Mouse (Mus musculus) midbrain, embryonic 16.5 days (tissue): ENCODE measurements around the gene Rbm45. TPM values are rescaled to one million over a fixed set of nuclear protein-coding genes. Genes with fewer than 3 reads are reported as not detected.

Source experiments
- ATAC-seq: fragments of 200-750 bp; cut with Nextera tagmentation; 2 replicates; pipeline ENCODE4 v1.8.0; 2017; ENCODE audit warnings: moderate TSS enrichment
- H3K27ac ChIP-seq: fragments of 300-500 bp; sonication (generic); 2 replicates; pipeline ENCODE4 v1.5.1; 2014; ENCODE audit warnings: mild to moderate bottlenecking, low read length, mixed read lengths
- H3K27me3 ChIP-seq: fragments of 300-500 bp; sonication (generic); 2 replicates; pipeline ENCODE4 v1.6.1; 2014; ENCODE audit warnings: low read depth, low read length, mixed read lengths; ENCODE audit not compliant: control insufficient read depth, insufficient read depth
- H3K36me3 ChIP-seq: fragments of 300-500 bp; sonication (generic); 2 replicates; pipeline ENCODE4 v1.6.1; 2014; ENCODE audit warnings: mild to moderate bottlenecking, low read length, moderate library complexity, mixed read lengths; ENCODE audit not compliant: control insufficient read depth, insufficient read depth
- H3K4me1 ChIP-seq: fragments of 300-500 bp; sonication (generic); 2 replicates; pipeline ENCODE4 v1.6.1; 2014; ENCODE audit warnings: mild to moderate bottlenecking, low read length, mixed read lengths; ENCODE audit not compliant: control insufficient read depth, insufficient read depth
- H3K4me2 ChIP-seq: fragments of 300-500 bp; sonication (generic); 2 replicates; pipeline ENCODE4 v1.6.1; 2014; ENCODE audit warnings: mild to moderate bottlenecking, low read length, mixed read lengths
- H3K4me3 ChIP-seq: fragments of 300-500 bp; sonication (generic); 2 replicates; pipeline ENCODE4 v1.5.1; 2014; ENCODE audit warnings: low read depth, mild to moderate bottlenecking, low read length, moderate library complexity, mixed read lengths
- H3K9ac ChIP-seq: fragments of 300-500 bp; sonication (generic); 2 replicates; pipeline ENCODE4 v1.6.1; 2014; ENCODE audit warnings: low read depth, low read length, mixed read lengths
- H3K9me3 ChIP-seq: fragments of 300-500 bp; sonication (generic); replicated peaks from 2 replicates; pipeline ENCODE4 v1.6.1; 2014; ENCODE audit warnings: mild to moderate bottlenecking, low read length, mixed read lengths; ENCODE audit not compliant: control insufficient read depth, poor library complexity, severe bottlenecking
- WGBS: fragments of 180-500 bp; shearing (Covaris S2); extraction: QIAGEN DNeasy Blood & Tissue Kit; methylation state at CpG from one replicate; pipeline ENCODE4 v1.1.7; 2014; 5-methylcytosine and 5-hydroxymethylcytosine counted together
- polyA plus RNA-seq: library from polyadenylated mRNA; unstranded; fragments of >200 nt; fragmentation: Nextera tagmentation; extraction: Ambion mirVana; gene quantifications from 2 replicates; pipeline ENCODE4 v1.2.1, GENCODE M21; 2015

Rbm45 gene
- polyA plus RNA-seq, 1 experiment from 2014 or later: 17.4 TPM

DNA sequence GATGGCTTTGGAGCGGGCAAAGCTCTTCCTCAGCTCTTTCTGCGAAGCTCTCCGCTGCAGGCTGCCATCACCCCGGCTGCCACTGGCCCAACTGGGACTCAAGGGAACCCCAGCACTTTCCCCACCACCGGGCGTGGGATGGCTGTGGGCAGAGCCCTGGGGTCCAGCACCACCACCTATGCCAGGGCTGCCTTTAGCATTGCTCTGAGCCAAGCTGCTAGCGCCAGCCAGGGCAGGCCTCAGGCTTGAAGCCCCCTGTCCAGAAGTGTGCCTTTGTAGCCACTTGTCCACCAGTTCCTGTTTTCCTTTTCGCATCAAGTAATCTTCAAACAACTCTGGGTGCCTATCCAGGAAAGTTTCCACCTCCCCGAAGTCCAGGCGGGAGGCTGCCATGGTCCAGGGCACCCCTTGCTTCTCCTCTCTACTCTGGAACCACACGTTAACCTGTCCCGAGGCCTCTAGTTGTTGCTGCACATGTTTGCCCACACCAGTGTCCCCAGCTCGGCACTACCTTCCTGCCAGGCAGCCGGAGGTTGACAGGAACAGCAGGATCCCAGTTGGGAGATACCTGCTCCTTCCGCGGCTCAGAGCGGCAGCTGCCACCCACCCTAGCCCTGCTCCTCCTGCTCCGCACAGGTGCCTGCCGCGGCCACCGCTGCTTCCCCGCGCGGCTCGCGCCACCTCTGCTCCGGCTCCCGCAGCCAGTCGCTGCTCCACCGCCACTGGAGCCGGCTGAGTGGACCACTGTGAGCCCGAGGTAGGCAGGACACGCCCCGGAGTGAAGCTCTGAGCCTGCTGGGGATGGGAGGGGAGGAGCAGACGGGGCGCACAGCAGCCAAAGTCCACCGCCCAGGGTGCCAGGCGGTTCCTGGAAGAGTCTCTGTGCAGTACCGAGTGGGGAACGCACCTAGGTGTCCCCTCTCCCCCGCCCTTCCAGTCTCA is 31.3 kb upstream of the Rbm45 start, which contains the start of gene Pde11a:
Pde11a (minus strand) TSS at position 560 of the 942 bp plus-strand sequence.
- H3K4me1 ChIP-seq: peaks cover 12% of the 10 kb centered on the region
- H3K4me3 ChIP-seq: peak within 1 kb of the TSS; percentile 58
- H3K4me2 ChIP-seq: peak within 1 kb of the TSS; percentile 98
- H3K9ac ChIP-seq: peak within 1 kb of the TSS; percentile 74
- WGBS: 22% methylated on average over 31 of the region's 41 CpGs
- H3K36me3 ChIP-seq: no peaks in the 10 kb centered on the region
- H3K27me3 ChIP-seq: peaks cover 2% of the 10 kb centered on the region
- no peak within 1 kb of the TSS for H3K27ac ChIP-seq
- H3K9me3 ChIP-seq: no peaks in the 10 kb centered on the region
- ATAC-seq: peak; percentile 81

GRCm38 (mm10) chr2:76342146-76342545 is 27.6 kb upstream of the Rbm45 start:
- Histone ChIP-seq H3K4me1 (peaks cover 12% of the 10 kb centered on the region), H3K36me3 (no peaks in the 10 kb centered on the region), H3K4me3 (no peak overlapping the region), H3K9me3 (no peaks in the 10 kb centered on the region), H3K27me3 (peaks cover 2% of the 10 kb centered on the region), H3K4me2 (no peak overlapping the region), H3K9ac (no peak overlapping the region), H3K27ac (no peak overlapping the region)
- ATAC-seq: no peak
- WGBS: 86% methylated on average over 9 of the region's 9 CpGs

DNA sequence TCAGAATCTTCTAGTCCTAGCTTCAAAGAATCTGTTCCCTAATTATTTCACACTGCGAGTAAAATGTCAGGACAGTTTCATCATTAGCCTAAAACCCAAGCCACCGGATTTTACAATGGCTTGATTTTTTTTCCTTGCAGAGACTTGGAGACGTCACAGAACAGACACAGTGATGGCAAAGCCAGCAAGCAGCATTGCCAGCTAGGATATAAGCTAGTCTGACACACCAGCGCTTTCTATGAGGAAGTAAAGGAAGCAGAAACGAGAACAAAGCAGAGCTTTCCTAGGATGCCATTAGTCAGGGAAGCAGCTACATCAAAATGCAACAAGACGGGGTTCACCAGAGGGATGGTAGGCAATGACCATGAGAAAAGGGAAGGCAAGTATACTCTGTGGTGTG is 21.9 kb upstream of the Rbm45 start:
- Histone ChIP-seq H3K27me3 (no peaks in the 10 kb centered on the region), H3K9me3 (no peaks in the 10 kb centered on the region), H3K9ac (no peak overlapping the region), H3K4me1 (no peaks in the 10 kb centered on the region), H3K27ac (no peak overlapping the region), H3K36me3 (no peaks in the 10 kb centered on the region), H3K4me2 (no peak overlapping the region), H3K4me3 (no peak overlapping the region)
- ATAC-seq: no peak
- 54% methylated on average over 6 of the region's 6 CpGs for WGBS

- no peak within 1 kb of the TSS for H3K9ac ChIP-seq
- no peak within 1 kb of the TSS for H3K4me2 ChIP-seq
- 83% methylated on average over 11 of the region's 11 CpGs for WGBS
- H3K27ac ChIP-seq: no peak within 1 kb of the TSS
- no peaks in the 10 kb centered on the region for H3K27me3 ChIP-seq
- no peaks in the 10 kb centered on the region for H3K4me1 ChIP-seq
- no peaks in the 10 kb centered on the region for H3K36me3 ChIP-seq
- H3K9me3 ChIP-seq: no peaks in the 10 kb centered on the region
- ATAC-seq: no peak
- no peak within 1 kb of the TSS for H3K4me3 ChIP-seq
Observed at GRCm38 (mm10) chr2:76360226-76360625, 9.6 kb upstream of the Rbm45 start, which contains the start of gene Cyct. Cyct (minus strand) TSS chr2:76360450.

DNA sequence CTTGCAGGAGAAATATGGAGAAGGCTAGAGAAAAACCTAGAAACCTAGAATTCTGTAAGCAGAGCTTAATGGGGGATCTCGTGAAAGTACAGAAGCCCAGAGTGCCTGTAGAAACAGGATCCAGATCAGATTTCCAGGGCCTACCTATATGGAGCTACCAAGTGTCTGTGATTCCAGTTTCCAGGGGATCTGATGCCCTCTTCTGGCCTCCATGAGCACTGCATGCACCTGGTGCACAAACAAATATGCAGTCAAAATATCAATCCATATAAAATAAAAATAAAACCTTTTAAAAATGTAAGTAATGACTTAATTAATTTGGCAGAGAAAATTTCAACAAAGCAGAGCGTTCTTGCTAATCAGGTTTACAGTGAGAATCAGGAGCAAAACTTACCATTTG is 7.7 kb upstream of the Rbm45 start:
- Histone ChIP-seq H3K9me3 (no peaks in the 10 kb centered on the region), H3K27ac (no peak overlapping the region), H3K36me3 (no peaks in the 10 kb centered on the region), H3K27me3 (no peaks in the 10 kb centered on the region), H3K9ac (no peak overlapping the region), H3K4me1 (no peaks in the 10 kb centered on the region), H3K4me3 (no peak overlapping the region), H3K4me2 (no peak overlapping the region)
- ATAC-seq: no peak
- 66% methylated on average over 2 of the region's 2 CpGs for WGBS

DNA sequence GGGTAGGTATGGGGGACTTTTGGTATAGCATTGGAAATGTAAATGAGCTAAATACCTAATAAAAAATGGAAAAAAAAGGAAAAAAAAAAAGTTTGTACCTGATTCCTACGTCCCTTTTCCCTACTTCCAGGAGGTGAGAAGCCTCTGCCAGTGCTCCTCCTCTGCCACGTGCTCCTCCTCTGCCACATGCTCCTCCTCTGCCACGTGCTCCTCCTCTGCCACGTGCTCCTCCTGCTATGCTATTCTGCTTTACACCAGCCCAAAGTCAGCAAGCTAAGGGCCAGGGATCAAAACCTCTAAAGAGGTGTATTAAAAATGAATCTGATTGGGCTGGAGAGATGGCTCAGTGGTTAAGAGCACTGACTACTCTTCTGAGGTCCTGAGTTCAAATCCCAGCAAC is 4.0 kb upstream of the Rbm45 start:
- Histone ChIP-seq H3K27ac (no peak overlapping the region), H3K4me2 (no peak overlapping the region), H3K27me3 (no peaks in the 10 kb centered on the region), H3K4me1 (peaks cover 8% of the 10 kb centered on the region), H3K4me3 (no peak overlapping the region), H3K9ac (no peak overlapping the region), H3K36me3 (no peaks in the 10 kb centered on the region), H3K9me3 (no peaks in the 10 kb centered on the region)
- ATAC-seq: no peak
- WGBS: 70% methylated on average over 4 of the region's 4 CpGs

- Histone ChIP-seq H3K27me3 (no peaks in the 10 kb centered on the region), H3K27ac (no peak overlapping the region), H3K9ac (no peak overlapping the region), H3K4me3 (no peak overlapping the region), H3K36me3 (no peaks in the 10 kb centered on the region), H3K4me2 (no peak overlapping the region), H3K9me3 (no peaks in the 10 kb centered on the region), H3K4me1 (peaks cover 13% of the 10 kb centered on the region)
- WGBS: 18% methylated on average over 9 of the region's 9 CpGs
- ATAC-seq: no peak
Observed at GRCm38 (mm10) chr2:76367188-76367922, 2.4 kb upstream of the Rbm45 start.

GRCm38 (mm10) chr2:76368861-76369660 is 723 bp upstream of the Rbm45 start:
- Histone ChIP-seq H3K36me3 (0 out of 2 replicates have a peak, but pooled peaks cover 4% of the 10 kb centered on the region), H3K4me1 (peaks cover 13% of the 10 kb centered on the region), H3K27me3 (no peaks in the 10 kb centered on the region), H3K4me3 (no peak overlapping the region), H3K9me3 (no peaks in the 10 kb centered on the region), H3K27ac (no peak overlapping the region), H3K4me2 (no peak overlapping the region), H3K9ac (peak overlapping the region; percentile 94; the same call in 1 of the 2 replicates)
- WGBS: 75% methylated on average over 12 of the region's 13 CpGs
- ATAC-seq: no peak
